In genomic region chr14:25025074-25025473, GRCm38 (mm10) we compare ENCODE assay signal across 22 mouse cellular contexts.
DNase-seq lines count a peak whose midpoint lies in the region; ATAC-seq and TF ChIP-seq lines count a peak whose summit lies in the region.
"Had no signal": no experiment of that assay in that cellular context is flagged by ENCODE, and none has a peak within 500 bp of the region (broad histone marks: within the 10 kb centered on the region; RNA-seq: fewer than 3 reads in every experiment).

No protein-coding gene starts in this region.

- H3K4me2 ChIP-seq in hindbrain, postnatal 0 days (ENCODE audit: low read depth, low read length) = no peak overlapping the region
- H3K4me2 ChIP-seq: embryonic facial prominence, embryonic 13.5 days; forebrain, embryonic 12.5 days; heart, embryonic 11.5 days; heart, embryonic 15.5 days; hindbrain, embryonic 13.5 days; intestine, embryonic 15.5 days had no signal

- no peaks in the 10 kb centered on the region for H3K4me1 ChIP-seq in hindbrain, postnatal 0 days (ENCODE audit: insufficient read depth, low read length)

- no peaks in the 10 kb centered on the region for H3K27me3 ChIP-seq in hindbrain, postnatal 0 days (ENCODE audit: insufficient read depth, low read length)
- H3K27me3 ChIP-seq: embryonic facial prominence, embryonic 13.5 days; forebrain, embryonic 12.5 days; hindbrain, embryonic 13.5 days; intestine, embryonic 15.5 days had no signal

- TF ChIP-seq CTCF in hindbrain, postnatal 0 days (IDR thresholded peaks at IDR 0.05; ENCODE audit: low read depth) = no peak

- WGBS in hindbrain, postnatal 0 days = 77% methylated on average over 6 of the region's 6 CpGs

- no peak overlapping the region for H3K9ac ChIP-seq in hindbrain, postnatal 0 days (replicated peaks; ENCODE audit: low read length)
- H3K9ac ChIP-seq: embryonic facial prominence, embryonic 13.5 days; forebrain, embryonic 12.5 days; heart, embryonic 15.5 days; hindbrain, embryonic 13.5 days; intestine, embryonic 15.5 days had no signal

- no peaks in the 10 kb centered on the region for H3K36me3 ChIP-seq in hindbrain, postnatal 0 days (ENCODE audit: insufficient read depth, low read length)
- H3K36me3 ChIP-seq: embryonic facial prominence, embryonic 13.5 days; forebrain, embryonic 12.5 days; G1E; heart, embryonic 15.5 days; hindbrain, embryonic 13.5 days; intestine, embryonic 15.5 days had no signal

- ATAC-seq in cerebellum, adult (ENCODE audit: insufficient number of reproducible peaks, low FRiP score, low TSS enrichment) = peak; percentile 53; the same call in 1 of the 2 replicates
- no peak for ATAC-seq in hindbrain, postnatal 0 days
- ATAC-seq: CD4-positive, CD25-positive, alpha-beta regulatory T cell, adult 4 months; forebrain, embryonic 16.5 days; intestine, embryonic 15.5 days had no signal

- H3K4me3 ChIP-seq in hindbrain, postnatal 0 days (ENCODE audit: low read length) = no peak overlapping the region
- H3K4me3 ChIP-seq: embryonic facial prominence, embryonic 13.5 days; forebrain, embryonic 12.5 days; heart, embryonic 15.5 days; hindbrain, embryonic 13.5 days; intestine, embryonic 15.5 days had no signal

- no peaks in the 10 kb centered on the region for H3K9me3 ChIP-seq in hindbrain, postnatal 0 days (ENCODE audit: low read length)
- H3K9me3 ChIP-seq: embryonic facial prominence, embryonic 13.5 days; forebrain, embryonic 12.5 days; heart, embryonic 15.5 days; hindbrain, embryonic 13.5 days; intestine, embryonic 15.5 days had no signal

- H3K27ac ChIP-seq in hindbrain, postnatal 0 days = no peak overlapping the region
- H3K27ac ChIP-seq: embryonic facial prominence, embryonic 13.5 days; forebrain, embryonic 12.5 days; heart, embryonic 15.5 days; hindbrain, embryonic 13.5 days; intestine, embryonic 15.5 days had no signal

- DNase-seq in cerebellum, postnatal 4 days (ENCODE audit: low spot score in 2 of 2) = no peak
- DNase-seq in cerebellum, adult 9-10 months = peak; percentile 84
- peak; percentile 74 to 77 for DNase-seq in cerebellum, postnatal 25 days
- DNase-seq in thymus, postnatal 36 days = no peak
- no peak for DNase-seq in hindbrain, postnatal 0 days (ENCODE audit: low spot score)
- DNase-seq in left cerebral cortex, adult 8-10 months (ENCODE audit: low spot score in 2 of 2) = no peak
- DNase-seq: adrenal gland, adult 8-10 months; adrenal gland, postnatal 36 days; B cell, adult 2 months; gastrocnemius, postnatal 10 days; heart, adult 18-20 months; heart, postnatal 14 days had no signal

Comparison
In these comparisons a context has a peak if more than half of its experiments do, and no peak if none do; other contexts are left out.
1. DNase-seq: peak in cerebellum, adult 9-10 months (single experiment) and cerebellum, postnatal 25 days (2 of 2); none in cerebellum, postnatal 4 days (0 of 2), thymus, postnatal 36 days (0 of 2), hindbrain, postnatal 0 days (single experiment) and left cerebral cortex, adult 8-10 months (0 of 2).